Mouse (Mus musculus): Measurements from ENCODE around the gene Pls3.
"Not testable (repeated sequence)": the region's sequence is repeated elsewhere in the genome, so short reads cannot be mapped to it uniquely, and the experiment has no call there.

DNA sequence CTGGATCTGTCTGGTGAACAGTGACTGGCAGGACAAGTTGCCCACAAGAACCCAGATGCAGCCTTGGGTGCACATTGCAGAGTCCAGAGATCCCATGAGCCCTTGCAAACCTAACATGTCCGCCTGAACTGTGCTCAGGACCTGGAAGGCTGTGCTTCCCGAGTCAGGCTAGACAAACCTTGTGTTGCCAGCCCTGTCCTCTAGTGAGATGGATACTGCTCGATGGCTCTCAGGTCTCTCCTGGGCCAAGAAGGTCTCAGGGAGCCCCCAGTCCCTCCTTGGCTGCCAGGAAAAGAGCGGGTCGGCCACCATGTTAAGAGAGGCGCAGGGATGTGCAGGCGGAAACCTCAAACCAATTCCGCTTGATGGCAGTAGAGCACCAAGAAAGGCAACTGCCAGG lies 135.5 kb downstream of the Pls3 start:
- not testable (repeated sequence) for TF ChIP-seq ZC3H11A (IDR thresholded peaks at IDR 0.05; ENCODE audit: borderline replicate concordance, low read depth, low read length); ZNF384 (IDR thresholded peaks at IDR 0.05; ENCODE audit: low read depth, low read length); CHD2 (IDR thresholded peaks at IDR 0.05; ENCODE audit: low read depth, low read length); HCFC1 (IDR thresholded peaks at IDR 0.05; ENCODE audit: borderline replicate concordance, insufficient read depth, low read length); MAFK (IDR thresholded peaks at IDR 0.05; ENCODE audit: insufficient read depth, low read depth, low read length)
